ENCODE assay signal across 8 mouse cellular contexts in genomic region chr15:41155169-41155638, GRCm38 (mm10).
DNase-seq lines count a peak whose midpoint lies in the region; ATAC-seq and TF ChIP-seq lines count a peak whose summit lies in the region.

No protein-coding gene starts in this region.

- no peaks in the 10 kb centered on the region for H3K9me3 ChIP-seq in limb, embryonic 10.5 days (replicated peaks)

- H3K36me3 ChIP-seq in limb, embryonic 10.5 days: no peaks in the 10 kb centered on the region

- DNase-seq in lung, adult 2 months: peak; percentile 3
- no peak for DNase-seq in lung, postnatal 14 days
- DNase-seq in embryo, embryonic 11.5 days (ENCODE audit: low read depth, low spot score): peak; percentile 16
- peak; percentile 32 for DNase-seq in heart, postnatal 4 days
- peak; percentile 61 for DNase-seq in limb, embryonic 10.5 days (ENCODE audit: low spot score)
- DNase-seq in neural tube, embryonic 10.5 days (ENCODE audit: extremely low spot score, low spot score): peak; percentile 36
- DNase-seq in left cerebral cortex, adult 9 months (ENCODE audit: low spot score in 2 of 2): no peak

- H3K27me3 ChIP-seq in limb, embryonic 10.5 days (ENCODE audit: low read depth, poor library complexity, severe bottlenecking): no peaks in the 10 kb centered on the region

- 15% methylated on average over 16 of the region's 16 CpGs for WGBS in lung, adult 2 months
- WGBS in limb, embryonic 10.5 days: 7% methylated on average over 16 of the region's 16 CpGs

- peak overlapping the region; percentile 13 for H3K4me3 ChIP-seq in lung, adult 2 months (replicated peaks; ENCODE audit: extremely low read depth, low read depth, low read length)
- H3K4me3 ChIP-seq in limb, embryonic 10.5 days: peak overlapping the region; percentile 33

- ATAC-seq in inflammation-experienced regulatory T-cells, adult 6 months: no peak

- TF ChIP-seq CTCF in lung, adult 2 months (IDR thresholded peaks at IDR 0.05; ENCODE audit: insufficient read depth, low read length): no peak

- no peaks in the 10 kb centered on the region for H3K4me1 ChIP-seq in lung, adult 2 months (ENCODE audit: control insufficient read depth, insufficient read depth, low read length)
- H3K4me1 ChIP-seq in limb, embryonic 10.5 days: peaks cover 7% of the 10 kb centered on the region

- TF ChIP-seq POLR2A in lung, adult 2 months (IDR thresholded peaks at IDR 0.05; ENCODE audit: borderline replicate concordance, extremely low read depth, low read depth, low read length): no peak

- peak overlapping the region; percentile 42; the same call in 1 of the 2 replicates for H3K27ac ChIP-seq in limb, embryonic 10.5 days

Comparison
In these comparisons a context has a peak if more than half of its experiments do, and no peak if none do; other contexts are left out.
1. DNase-seq: peak in lung, adult 2 months (single experiment), embryo, embryonic 11.5 days (single experiment), heart, postnatal 4 days (single experiment), limb, embryonic 10.5 days (single experiment) and neural tube, embryonic 10.5 days (single experiment); none in lung, postnatal 14 days (single experiment) and left cerebral cortex, adult 9 months (0 of 2).